Mouse (Mus musculus): ENCODE data around the gene Gm36864. TPM values are rescaled to one million over a fixed set of nuclear protein-coding genes. Genes with fewer than 3 reads are reported as not detected.

Gm36864 gene
- polyA plus RNA-seq, 1 experiment from 2014 or later, result not detected

GRCm38 (mm10) chr7:44261147-44261546 is 25.2 kb downstream of the Gm36864 start, which contains the start of gene Gm15517:
Gene Gm15517, plus strand, starts transcription at chr7:44261447.
- Histone ChIP-seq H3K27ac (ENCODE audit: low read depth) (no peak within 1 kb of the TSS), H3K9me3 (ENCODE audit: low read depth, low read length) (no peaks in the 10 kb centered on the region), H3K4me1 (ENCODE audit: insufficient read depth) (no peaks in the 10 kb centered on the region), H3K4me2 (no peak within 1 kb of the TSS), H3K4me3 (ENCODE audit: low read depth, low read length) (no peak within 1 kb of the TSS), H3K27me3 (ENCODE audit: insufficient read depth, low read length) (peaks cover 5% of the 10 kb centered on the region; the same call in 1 of the 2 replicates), H3K36me3 (ENCODE audit: insufficient read depth) (no peaks in the 10 kb centered on the region), H3K9ac (no peak within 1 kb of the TSS)
- DNase-seq, result no peak
- no peak for ATAC-seq (ENCODE audit: insufficient read depth)
- WGBS, result 40% methylated on average over 5 of the region's 5 CpGs
- TF ChIP-seq CTCF (IDR thresholded peaks at IDR 0.05; ENCODE audit: low read depth), result no peak

- Histone ChIP-seq H3K4me3 (ENCODE audit: low read depth, low read length) (peak overlapping the region; percentile 0; the same call in 1 of the 2 replicates), H3K4me2 (peak overlapping the region; percentile 52), H3K9ac (no peak overlapping the region), H3K36me3 (ENCODE audit: insufficient read depth) (no peaks in the 10 kb centered on the region), H3K27ac (ENCODE audit: low read depth) (no peak overlapping the region), H3K9me3 (ENCODE audit: low read depth, low read length) (no peaks in the 10 kb centered on the region), H3K4me1 (ENCODE audit: insufficient read depth) (no peaks in the 10 kb centered on the region), H3K27me3 (ENCODE audit: insufficient read depth, low read length) (peaks cover 5% of the 10 kb centered on the region; the same call in 1 of the 2 replicates)
- peak; percentile 99 for DNase-seq
- peak; percentile 98 for TF ChIP-seq CTCF (IDR thresholded peaks at IDR 0.05; ENCODE audit: low read depth)
- ATAC-seq (ENCODE audit: insufficient read depth), result peak; percentile 83
- 2% methylated on average over 34 of the region's 34 CpGs for WGBS
Measured at GRCm38 (mm10) chr7:44262791-44263643, 27.0 kb downstream of the Gm36864 start.

- WGBS, result 70% methylated on average over 11 of the region's 11 CpGs
- H3K27ac ChIP-seq (ENCODE audit: low read depth), result no peak overlapping the region
- H3K36me3 ChIP-seq (ENCODE audit: insufficient read depth), result no peaks in the 10 kb centered on the region
- no peaks in the 10 kb centered on the region for H3K9me3 ChIP-seq (ENCODE audit: low read depth, low read length)
- no peak for TF ChIP-seq CTCF (IDR thresholded peaks at IDR 0.05; ENCODE audit: low read depth)
- DNase-seq, result no peak
- peaks cover 3% of the 10 kb centered on the region; the same call in 1 of the 2 replicates for H3K27me3 ChIP-seq (ENCODE audit: insufficient read depth, low read length)
- H3K4me1 ChIP-seq (ENCODE audit: insufficient read depth), result no peaks in the 10 kb centered on the region
- no peak overlapping the region for H3K4me2 ChIP-seq
- ATAC-seq (ENCODE audit: insufficient read depth), result no peak
- no peak overlapping the region for H3K9ac ChIP-seq
- no peak overlapping the region for H3K4me3 ChIP-seq (ENCODE audit: low read depth, low read length)
Measured at GRCm38 (mm10) chr7:44268117-44268516, 32.1 kb downstream of the Gm36864 start.

GRCm38 (mm10) chr7:44269397-44269796 is 33.4 kb downstream of the Gm36864 start:
- H3K9me3 ChIP-seq (ENCODE audit: low read depth, low read length), result no peaks in the 10 kb centered on the region
- WGBS, result 80% methylated on average over 2 of the region's 2 CpGs
- H3K4me3 ChIP-seq (ENCODE audit: low read depth, low read length), result no peak overlapping the region
- DNase-seq, result no peak
- no peak for TF ChIP-seq CTCF (IDR thresholded peaks at IDR 0.05; ENCODE audit: low read depth)
- H3K4me1 ChIP-seq (ENCODE audit: insufficient read depth), result no peaks in the 10 kb centered on the region
- peaks cover 3% of the 10 kb centered on the region; the same call in 1 of the 2 replicates for H3K27me3 ChIP-seq (ENCODE audit: insufficient read depth, low read length)
- no peak overlapping the region for H3K27ac ChIP-seq (ENCODE audit: low read depth)
- no peaks in the 10 kb centered on the region for H3K36me3 ChIP-seq (ENCODE audit: insufficient read depth)
- no peak overlapping the region for H3K9ac ChIP-seq
- H3K4me2 ChIP-seq, result no peak overlapping the region
- ATAC-seq (ENCODE audit: insufficient read depth), result no peak

GRCm38 (mm10) chr7:44271309-44271708 is 35.3 kb downstream of the Gm36864 start:
- H3K9ac ChIP-seq, result no peak overlapping the region
- ATAC-seq (ENCODE audit: insufficient read depth) (no peak), DNase-seq (no peak)
- no peak overlapping the region for H3K4me3 ChIP-seq (ENCODE audit: low read depth, low read length)
- no peak overlapping the region for H3K4me2 ChIP-seq
- 0 out of 2 replicates have a peak, but pooled peaks cover 11% of the 10 kb centered on the region for H3K27me3 ChIP-seq (ENCODE audit: insufficient read depth, low read length)
- H3K4me1 ChIP-seq (ENCODE audit: insufficient read depth), result no peaks in the 10 kb centered on the region
- 74% methylated on average over 2 of the region's 2 CpGs for WGBS
- H3K27ac ChIP-seq (ENCODE audit: low read depth), result no peak overlapping the region
- no peaks in the 10 kb centered on the region for H3K36me3 ChIP-seq (ENCODE audit: insufficient read depth)
- no peaks in the 10 kb centered on the region for H3K9me3 ChIP-seq (ENCODE audit: low read depth, low read length)
- no peak for TF ChIP-seq CTCF (IDR thresholded peaks at IDR 0.05; ENCODE audit: low read depth)

- Histone ChIP-seq H3K27me3 (ENCODE audit: insufficient read depth, low read length) (0 out of 2 replicates have a peak, but pooled peaks cover 11% of the 10 kb centered on the region), H3K4me1 (ENCODE audit: insufficient read depth) (no peaks in the 10 kb centered on the region), H3K9ac (no peak overlapping the region), H3K4me2 (no peak overlapping the region), H3K27ac (ENCODE audit: low read depth) (no peak overlapping the region), H3K9me3 (ENCODE audit: low read depth, low read length) (no peaks in the 10 kb centered on the region), H3K4me3 (ENCODE audit: low read depth, low read length) (no peak overlapping the region), H3K36me3 (ENCODE audit: insufficient read depth) (no peaks in the 10 kb centered on the region)
- WGBS, result 89% methylated on average over 7 of the region's 7 CpGs
- TF ChIP-seq CTCF (IDR thresholded peaks at IDR 0.05; ENCODE audit: low read depth), result no peak
- ATAC-seq (ENCODE audit: insufficient read depth) (no peak), DNase-seq (no peak)
Measured at GRCm38 (mm10) chr7:44272546-44272945, 36.6 kb downstream of the Gm36864 start.

- no peak overlapping the region for H3K4me2 ChIP-seq
- ATAC-seq (ENCODE audit: insufficient read depth) (no peak), DNase-seq (no peak)
- H3K27ac ChIP-seq (ENCODE audit: low read depth), result no peak overlapping the region
- TF ChIP-seq CTCF (IDR thresholded peaks at IDR 0.05; ENCODE audit: low read depth), result no peak
- no peaks in the 10 kb centered on the region for H3K9me3 ChIP-seq (ENCODE audit: low read depth, low read length)
- H3K9ac ChIP-seq, result no peak overlapping the region
- H3K36me3 ChIP-seq (ENCODE audit: insufficient read depth), result no peaks in the 10 kb centered on the region
- no peaks in the 10 kb centered on the region for H3K4me1 ChIP-seq (ENCODE audit: insufficient read depth)
- WGBS, result 66% methylated on average over 7 of the region's 7 CpGs
- H3K4me3 ChIP-seq (ENCODE audit: low read depth, low read length), result no peak overlapping the region
- 0 out of 2 replicates have a peak, but pooled peaks cover 11% of the 10 kb centered on the region for H3K27me3 ChIP-seq (ENCODE audit: insufficient read depth, low read length)
Measured at GRCm38 (mm10) chr7:44273446-44273845, 37.5 kb downstream of the Gm36864 start.

Measured in lung, embryonic 14.5 days (tissue).